Mouse (Mus musculus) fat pad, adult 2 months (tissue): ENCODE results near the gene Tpx2.

Experiments
- DNase-seq: peaks from one replicate; pipeline ENCODE4 v3.0.0-alpha.2; 2011; ENCODE audit warnings: low read depth, low spot score; ENCODE audit errors: extremely low read depth

Tpx2 gene

DNA sequence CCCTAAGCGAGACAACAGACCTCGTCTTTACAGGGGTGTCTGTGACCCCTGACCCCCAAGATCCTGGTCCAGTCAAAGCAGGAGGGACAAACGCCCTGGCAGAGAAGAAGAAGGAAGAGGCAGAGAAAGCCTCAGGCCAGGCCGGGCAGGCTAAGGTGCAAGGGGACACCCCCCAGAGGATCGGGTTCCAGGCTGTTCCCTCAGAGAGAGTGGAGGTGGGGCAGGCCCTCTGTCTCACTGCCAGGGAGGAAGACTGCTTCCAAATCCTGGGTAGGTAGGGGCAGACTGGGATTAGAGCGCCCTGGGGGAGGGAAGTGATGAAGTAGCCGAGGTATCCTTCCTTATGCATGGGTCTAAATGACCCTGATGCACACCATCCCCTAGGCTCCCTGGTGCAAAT lies 65.7 kb downstream of the Tpx2 start:
- no peak for DNase-seq

- no peak for DNase-seq
Measured at GRCm38 (mm10) chr2:152914310-152915120, 66.8 kb downstream of the Tpx2 start.

DNA sequence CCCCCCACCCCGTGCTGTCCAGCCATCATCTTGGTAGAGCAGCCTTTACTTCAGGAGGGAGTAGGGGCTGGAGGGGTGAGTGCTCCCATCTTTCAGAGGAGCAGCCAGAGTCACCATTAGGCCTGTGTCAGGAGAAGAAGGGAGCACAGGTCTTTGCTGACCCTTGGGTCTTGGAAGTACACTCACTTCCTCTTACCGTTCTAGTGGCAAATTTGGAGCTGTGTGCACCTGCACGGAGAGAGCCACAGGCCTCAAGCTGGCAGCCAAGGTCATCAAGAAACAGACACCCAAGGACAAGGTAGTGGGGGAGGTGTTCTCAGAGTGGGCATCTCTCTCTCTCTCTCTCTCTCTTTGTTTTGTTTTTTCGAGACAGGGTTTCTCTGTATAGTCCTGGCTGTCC lies 67.7 kb downstream of the Tpx2 start:
- DNase-seq: no peak

GRCm38 (mm10) chr2:152916111-152916510 lies 68.3 kb downstream of the Tpx2 start:
- DNase-seq: no peak

- no peak for DNase-seq
Measured at GRCm38 (mm10) chr2:152917671-152918070, 69.9 kb downstream of the Tpx2 start.

DNA sequence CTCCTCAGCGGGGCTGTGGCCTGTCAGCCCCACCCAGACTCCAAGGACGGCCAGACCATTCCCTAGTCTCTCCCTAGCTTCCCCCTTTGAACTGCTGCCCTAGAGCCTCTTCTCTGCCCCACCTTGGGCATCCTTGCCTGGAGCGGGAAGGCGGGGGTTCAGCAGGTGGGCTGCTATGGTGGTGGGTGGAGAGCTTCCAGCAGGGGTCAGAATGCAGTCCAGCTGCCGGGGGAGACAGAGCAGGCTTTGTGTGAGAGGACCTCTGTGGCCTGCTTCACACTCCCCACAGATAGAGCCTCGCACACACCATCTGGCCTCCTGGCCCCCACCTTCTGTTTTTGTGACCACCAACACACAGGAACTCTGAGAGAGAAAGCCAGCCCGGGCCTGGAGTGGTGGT lies 74.6 kb downstream of the Tpx2 start:
- DNase-seq: no peak

GRCm38 (mm10) chr2:152923621-152924020 lies 75.9 kb downstream of the Tpx2 start:
- no peak for DNase-seq

DNA sequence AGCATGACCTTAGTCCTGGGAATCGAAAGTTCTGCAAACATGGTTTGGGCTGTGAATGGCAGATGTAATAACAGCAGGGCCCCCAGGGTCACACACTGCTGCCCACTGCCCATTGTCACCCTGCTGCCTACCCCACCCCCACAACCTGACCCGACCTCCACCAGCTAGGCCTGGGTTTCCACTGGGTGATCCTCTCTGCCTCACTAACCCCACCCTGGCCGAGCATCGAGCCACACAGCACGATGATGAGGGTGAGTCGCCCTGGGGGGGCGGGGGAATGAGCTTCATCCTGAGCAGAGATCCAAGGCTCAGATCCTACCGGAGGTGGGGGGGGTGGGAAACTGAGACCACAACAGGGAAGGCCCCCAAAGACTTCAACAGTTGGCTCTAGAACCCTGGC lies 76.4 kb downstream of the Tpx2 start:
- no peak for DNase-seq

DNA sequence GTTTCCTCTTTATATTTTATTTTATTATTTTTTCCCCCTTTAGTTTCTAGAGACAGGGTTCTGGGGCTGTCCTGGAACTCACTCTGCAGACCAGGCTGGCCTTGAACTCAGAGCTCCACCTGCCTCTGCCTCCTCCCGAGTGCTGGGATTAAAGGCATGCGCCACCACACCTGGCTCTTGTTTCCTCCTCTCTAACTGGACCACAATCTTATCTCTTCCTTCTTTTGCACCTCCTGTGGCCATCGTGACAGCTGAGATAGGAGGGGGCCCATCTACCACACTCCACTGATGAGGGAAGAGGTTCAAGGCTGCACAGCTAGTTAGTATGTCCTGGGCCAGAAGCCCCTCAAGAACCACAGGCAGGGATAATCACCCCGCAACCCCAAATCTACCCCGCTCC lies 76.8 kb downstream of the Tpx2 start:
- no peak for DNase-seq

- no peak for DNase-seq
Measured at GRCm38 (mm10) chr2:152925189-152925872, 77.6 kb downstream of the Tpx2 start.

DNA sequence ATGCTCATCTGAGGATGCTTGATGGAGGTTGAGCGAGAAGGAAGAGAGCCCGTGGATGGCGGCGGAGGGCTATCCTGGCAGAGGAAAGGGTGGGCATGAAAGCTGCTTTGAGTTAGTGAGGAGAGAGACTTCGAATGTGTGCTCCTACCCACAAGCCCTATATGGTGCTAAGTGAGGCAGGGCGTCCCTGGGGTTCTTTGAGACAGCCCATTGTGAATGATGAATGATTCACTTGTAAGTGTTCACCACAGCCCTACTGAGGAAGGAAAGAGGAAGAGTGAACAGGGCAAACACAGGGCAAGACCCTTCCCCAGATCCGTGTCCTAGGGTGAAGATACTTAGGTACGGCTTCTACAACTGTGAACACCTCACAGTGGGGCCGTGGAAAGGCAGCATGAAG lies 79.1 kb downstream of the Tpx2 start:
- DNase-seq: no peak

DNA sequence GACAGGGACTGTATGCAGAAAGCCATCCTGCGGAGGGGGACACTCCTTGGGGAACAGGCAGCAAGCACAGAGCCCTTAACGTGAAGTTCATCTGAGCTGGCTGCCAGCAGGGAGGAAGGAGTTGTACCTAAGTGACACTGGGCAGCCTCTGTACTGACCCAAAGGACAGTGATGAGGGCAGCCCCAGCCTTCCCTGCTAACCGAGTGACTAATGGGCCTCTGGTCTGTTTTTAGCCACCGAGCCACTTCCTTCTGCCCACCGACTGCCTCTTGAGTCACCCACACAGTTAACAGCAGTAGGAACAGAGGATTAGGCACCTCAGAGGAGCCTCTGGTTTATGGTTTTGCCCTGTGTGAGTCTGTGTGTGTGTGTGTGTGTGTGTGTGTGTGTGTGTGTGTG lies 79.6 kb downstream of the Tpx2 start:
- DNase-seq: no peak

- no peak for DNase-seq
Measured at GRCm38 (mm10) chr2:152928219-152928987, 80.6 kb downstream of the Tpx2 start.

DNA sequence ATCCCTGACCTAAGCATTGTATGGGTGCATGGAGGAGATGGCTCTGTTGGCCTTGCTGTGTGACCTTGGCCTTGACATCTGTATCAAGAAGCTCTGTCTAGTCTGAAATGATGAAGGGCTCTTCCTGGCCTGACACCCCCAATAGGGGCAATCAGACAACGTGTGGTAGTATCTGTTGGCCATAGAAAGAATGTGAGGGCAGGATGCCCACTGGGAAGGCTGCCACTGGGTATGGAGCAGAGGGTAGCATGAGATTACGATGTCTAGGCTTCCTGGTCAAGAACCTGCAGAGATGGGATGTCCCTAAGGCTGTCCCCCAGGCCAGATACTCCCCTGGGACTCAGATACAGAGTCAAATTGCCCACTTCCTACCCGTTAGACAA lies 81.2 kb downstream of the Tpx2 start:
- no peak for DNase-seq

DNA sequence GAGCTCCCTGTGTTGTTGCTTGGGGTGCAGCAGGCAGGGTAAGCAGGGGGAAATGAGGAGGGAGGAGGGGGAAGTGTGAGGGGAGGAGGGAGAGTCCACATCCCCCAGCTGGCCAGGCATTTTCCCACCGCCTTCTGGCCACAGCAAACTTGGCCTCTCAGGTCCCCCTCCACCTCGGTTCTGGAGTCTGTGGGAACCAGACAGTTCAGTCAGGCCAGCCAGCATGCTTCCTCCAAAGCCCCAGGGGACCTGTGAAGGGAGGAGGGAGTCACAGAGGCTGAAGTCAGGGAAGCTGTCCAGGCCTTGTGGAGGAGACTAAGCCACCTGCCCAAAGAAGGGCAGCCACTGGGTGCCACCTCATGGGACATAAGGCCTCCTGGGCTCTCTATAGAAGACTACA lies 82.5 kb downstream of the Tpx2 start:
- DNase-seq: no peak

DNA sequence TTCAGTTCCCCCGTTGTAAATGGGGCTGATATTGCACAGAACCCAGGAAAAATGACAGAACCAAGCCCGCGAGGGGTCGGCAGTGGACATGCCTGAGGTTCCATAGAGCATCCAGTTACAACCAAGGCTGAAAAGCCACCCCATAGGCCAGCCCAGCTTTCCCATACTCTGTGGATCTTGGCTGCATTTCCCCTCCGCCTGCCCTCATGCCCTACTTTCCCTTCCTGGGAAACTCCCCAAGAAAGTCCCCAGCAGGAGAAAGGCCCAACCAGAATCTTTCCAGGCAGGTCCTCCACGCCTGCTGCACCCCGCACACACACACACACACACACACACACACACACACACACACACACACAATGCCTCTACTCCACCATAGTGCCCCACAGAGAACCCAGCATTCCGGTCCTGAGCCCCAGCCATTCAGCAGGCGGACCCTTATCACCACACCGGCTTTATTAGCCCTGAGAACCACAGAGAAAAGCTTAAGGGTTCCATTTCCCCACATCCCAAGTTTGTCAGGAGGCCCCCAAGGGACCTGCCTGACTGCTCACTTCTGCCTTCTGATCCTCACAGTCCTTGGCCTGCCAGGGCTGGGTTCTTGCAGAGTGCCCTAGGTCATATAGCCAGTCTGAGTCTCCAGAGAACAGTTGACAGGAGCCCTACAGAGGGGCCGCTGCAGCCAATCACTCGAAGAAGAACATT lies 83.8 kb downstream of the Tpx2 start:
- no peak for DNase-seq

DNA sequence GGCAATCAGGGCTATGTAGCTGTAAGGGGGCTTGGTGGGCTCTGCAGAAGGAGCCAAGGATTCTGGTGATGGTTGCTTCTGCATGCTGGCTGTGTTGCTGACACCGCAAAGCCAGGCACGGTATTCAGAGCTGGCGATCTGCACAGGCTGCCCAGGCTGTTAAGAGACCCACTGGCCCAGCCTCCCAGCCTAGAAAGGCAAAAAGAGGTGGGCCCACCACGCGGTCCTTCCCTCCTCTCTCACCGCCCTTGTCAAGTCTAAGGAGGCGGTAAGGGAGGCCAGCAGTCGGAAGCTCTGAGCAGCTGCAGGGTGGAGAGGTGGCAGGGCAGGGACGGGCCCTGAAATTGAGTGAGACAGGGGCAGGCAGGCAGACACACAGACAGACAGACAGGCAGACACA lies 85.3 kb downstream of the Tpx2 start, which contains the start of gene Foxs1:
Gene Foxs1 (minus strand): TSS at position 161 of the 400 bp plus-strand sequence.
- DNase-seq: no peak

- DNase-seq: no peak
Measured at GRCm38 (mm10) chr2:152933614-152934013, 85.8 kb downstream of the Tpx2 start.

DNA sequence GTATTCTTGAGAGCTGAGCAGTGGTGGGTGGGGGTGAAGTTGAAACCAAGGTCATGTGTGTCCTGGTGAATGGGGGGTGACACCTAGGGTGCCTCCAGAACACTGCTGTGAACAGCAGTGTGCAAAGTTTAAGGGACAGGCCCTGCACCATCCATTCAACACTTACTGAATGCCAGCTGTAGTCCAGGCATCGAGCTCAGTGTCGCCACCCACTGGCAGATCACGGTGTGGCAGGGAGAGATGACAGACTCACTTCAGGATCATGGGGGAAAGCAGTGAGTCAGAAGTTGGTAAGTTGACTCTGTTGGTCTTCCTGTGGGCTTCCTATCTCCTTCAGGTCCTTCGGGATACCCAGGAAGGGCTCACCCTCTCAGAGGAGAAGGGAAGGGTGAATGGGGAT lies 92.1 kb downstream of the Tpx2 start:
- no peak for DNase-seq

- no peak for DNase-seq
Measured at GRCm38 (mm10) chr2:152941106-152941505, 93.3 kb downstream of the Tpx2 start.

GRCm38 (mm10) chr2:152941776-152942175 lies 94.0 kb downstream of the Tpx2 start:
- DNase-seq: no peak
